In genomic region chr11:57426046-57426805, GRCm38 (mm10) we compare ENCODE assay signal across 8 mouse cellular contexts.
DNase-seq lines count a peak whose midpoint lies in the region; ATAC-seq and TF ChIP-seq lines count a peak whose summit lies in the region.

No protein-coding gene starts in this region.

- no peaks in the 10 kb centered on the region for H3K36me3 ChIP-seq in intestine, embryonic 14.5 days (ENCODE audit: control insufficient read depth, insufficient read depth, low read length)
- no peaks in the 10 kb centered on the region for H3K36me3 ChIP-seq in intestine, embryonic 15.5 days
- no peaks in the 10 kb centered on the region for H3K36me3 ChIP-seq in CH12.LX (replicated peaks in 1 of 2; ENCODE audit: control insufficient read depth in 1 of 2, insufficient read depth in 1 of 2, low read length in 1 of 2)
- H3K36me3 ChIP-seq in small intestine, adult 2 months (ENCODE audit: control insufficient read depth, insufficient read depth, low read length): no peaks in the 10 kb centered on the region

- H3K9me3 ChIP-seq in intestine, embryonic 14.5 days (ENCODE audit: control insufficient read depth, low read length): no peaks in the 10 kb centered on the region
- H3K9me3 ChIP-seq in intestine, embryonic 15.5 days: no peaks in the 10 kb centered on the region
- peaks cover 4% of the 10 kb centered on the region for H3K9me3 ChIP-seq in CH12.LX (replicated peaks; ENCODE audit: low read length)

- no peaks in the 10 kb centered on the region for H3K79me2 ChIP-seq in CH12.LX (replicated peaks; ENCODE audit: control insufficient read depth, extremely low read depth, insufficient read depth, poor library complexity, severe bottlenecking)

- peak; percentile 80 to 95 for TF ChIP-seq CTCF in CH12.LX (conservative IDR thresholded peaks at IDR 0.05 in 1 of 2, IDR thresholded peaks at IDR 0.05 in 1 of 2; ENCODE audit: low read depth in 2 of 2, low read length in 2 of 2)
- peak; percentile 58; the same call in 1 of the 2 replicates for TF ChIP-seq CTCF in small intestine, adult 2 months (IDR thresholded peaks at IDR 0.05; ENCODE audit: extremely low read depth, insufficient read length, insufficient replicate concordance, low read depth, low read length)

- 59% methylated on average over 12 of the region's 12 CpGs for WGBS in intestine, embryonic 14.5 days
- 53% methylated on average over 12 of the region's 12 CpGs for WGBS in intestine, embryonic 15.5 days
- 56% methylated on average over 12 of the region's 12 CpGs for WGBS in small intestine, adult 2 months

- dilution Hi-C loops in CH12.LX (cut with MboI; ENCODE audit: extremely low pct_ligation_motif_present, extremely low pct_unique_long_range_greater_than_20kb, low sequenced_read_pairs): no loop called here

- H3K4me3 ChIP-seq in intestine, embryonic 14.5 days (ENCODE audit: low read depth, low read length): no peak overlapping the region
- no peak overlapping the region for H3K4me3 ChIP-seq in intestine, embryonic 15.5 days (replicated peaks)
- H3K4me3 ChIP-seq in CH12.LX (replicated peaks in 1 of 3; ENCODE audit: low read depth in 2 of 3, low read length in 2 of 3, poor library complexity in 1 of 3): no peak overlapping the region
- H3K4me3 ChIP-seq in small intestine, adult 2 months (ENCODE audit: low read depth, low read length): no peak overlapping the region

- peak; percentile 61 for DNase-seq in intestine, embryonic 14.5 days (ENCODE audit: low spot score)
- DNase-seq in CH12.LX (ENCODE audit: extremely low read depth) (peak; percentile 56), ZHBTc4 (ENCODE audit: low read depth, low spot score) (peak; percentile 36)
- DNase-seq in kidney, postnatal 14 days: peak; percentile 52
- DNase-seq in frontal cortex, postnatal 25 days (ENCODE audit: low spot score in 2 of 2): no peak
- DNase-seq in right cerebral cortex, adult 2 months (ENCODE audit: low spot score in 2 of 2): no peak

- no peaks in the 10 kb centered on the region for H3K4me1 ChIP-seq in intestine, embryonic 14.5 days (replicated peaks; ENCODE audit: control insufficient read depth, insufficient read depth, low read length)
- H3K4me1 ChIP-seq in intestine, embryonic 15.5 days (replicated peaks): no peaks in the 10 kb centered on the region
- peaks cover 0 to 7% of the 10 kb centered on the region in 2 experiments; a peak in 2 of 4 replicates for H3K4me1 ChIP-seq in CH12.LX (ENCODE audit: control insufficient read depth in 1 of 2, insufficient read depth in 2 of 2)
- no peaks in the 10 kb centered on the region for H3K4me1 ChIP-seq in small intestine, adult 2 months (ENCODE audit: control insufficient read depth, insufficient read depth, insufficient read length, low read length)

- H3K4me2 ChIP-seq in intestine, embryonic 14.5 days (ENCODE audit: low read length): no peak overlapping the region
- H3K4me2 ChIP-seq in intestine, embryonic 15.5 days (replicated peaks): no peak overlapping the region
- H3K4me2 ChIP-seq in CH12.LX (ENCODE audit: insufficient read depth, low read depth, poor library complexity, severe bottlenecking): peak overlapping the region; percentile 92

- ATAC-seq in intestine, embryonic 14.5 days (replicated peaks; ENCODE audit: low FRiP score, low TSS enrichment, low read depth): no peak
- no peak for ATAC-seq in intestine, embryonic 15.5 days

- TF ChIP-seq POLR2A in CH12.LX (IDR thresholded peaks at IDR 0.05; ENCODE audit: low read depth, low read length): no peak
- TF ChIP-seq POLR2A in small intestine, adult 2 months (IDR thresholded peaks at IDR 0.05; ENCODE audit: low read depth, low read length): no peak

- in situ Hi-C loops in CH12.LX (cut with MboI; ENCODE audit: low pct_ligation_motif_present, low pct_unique_long_range_greater_than_20kb, low sequenced_read_pairs): no loop called here

- peak; percentile 40 for TF ChIP-seq RAD21 in CH12.LX (IDR thresholded peaks at IDR 0.05; ENCODE audit: low read depth, low read length)

- TF ChIP-seq EP300 in CH12.LX (IDR thresholded peaks at IDR 0.05; ENCODE audit: low read length): no peak

- no peak overlapping the region for H3K27ac ChIP-seq in intestine, embryonic 14.5 days (ENCODE audit: low read depth)
- no peak overlapping the region for H3K27ac ChIP-seq in intestine, embryonic 15.5 days
- H3K27ac ChIP-seq in CH12.LX (ENCODE audit: insufficient read depth, low read depth): no peak overlapping the region
- no peak overlapping the region for H3K27ac ChIP-seq in small intestine, adult 2 months (ENCODE audit: insufficient read depth, low read depth, low read length)

- H3K9ac ChIP-seq in intestine, embryonic 14.5 days (ENCODE audit: low read length): no peak overlapping the region
- H3K9ac ChIP-seq in intestine, embryonic 15.5 days: no peak overlapping the region
- H3K9ac ChIP-seq in CH12.LX (ENCODE audit: insufficient read depth, low read depth): no peak overlapping the region

- H3K27me3 ChIP-seq in intestine, embryonic 14.5 days (replicated peaks; ENCODE audit: control insufficient read depth, insufficient read depth, low read length): no peaks in the 10 kb centered on the region
- no peaks in the 10 kb centered on the region for H3K27me3 ChIP-seq in intestine, embryonic 15.5 days (replicated peaks)
- H3K27me3 ChIP-seq in CH12.LX (replicated peaks): peaks cover 59% of the 10 kb centered on the region
- H3K27me3 ChIP-seq in small intestine, adult 2 months (ENCODE audit: control insufficient read depth, insufficient read depth, low read length): no peaks in the 10 kb centered on the region

TF ChIP-seq in CH12.LX, 34 proteins besides CTCF, POLR2A, EP300 and RAD21:
- peak; percentile 38; the same call in 1 of the 2 replicates for TF ChIP-seq NRF1 (IDR thresholded peaks at IDR 0.05; ENCODE audit: low read depth, low read length)
- TF ChIP-seq SMC3 (IDR thresholded peaks at IDR 0.05; ENCODE audit: low read depth, low read length): peak; percentile 73
- peak; percentile 27; the same call in 1 of the 2 replicates for TF ChIP-seq TCF12 (IDR thresholded peaks at IDR 0.05; ENCODE audit: low read depth, low read length)
- 0 out of 2 replicates have a peak, but pooled peaks have one; percentile 16 for TF ChIP-seq HCFC1 (IDR thresholded peaks at IDR 0.05; ENCODE audit: low read depth, low read length)
- TF ChIP-seq ELF1 (IDR thresholded peaks at IDR 0.05; ENCODE audit: low read depth, low read length): peak; percentile 52; the same call in 1 of the 2 replicates
- TF ChIP-seq BHLHE40 (IDR thresholded peaks at IDR 0.05; ENCODE audit: low read depth, low read length): 0 out of 2 replicates have a peak, but pooled peaks have one; percentile 22
- TF ChIP-seq ZC3H11A (IDR thresholded peaks at IDR 0.05; ENCODE audit: low read depth, low read length): no peak
- 0 out of 2 replicates have a peak, but pooled peaks have one; percentile 22 for TF ChIP-seq NELFE (IDR thresholded peaks at IDR 0.05; ENCODE audit: low read depth, low read length)
- no peak for TF ChIP-seq CHD1 (IDR thresholded peaks at IDR 0.05; ENCODE audit: low read depth, low read length)
- TF ChIP-seq USF2 (conservative IDR thresholded peaks at IDR 0.05; ENCODE audit: low read depth, low read length): no peak
- no peak for TF ChIP-seq ZMIZ1 (IDR thresholded peaks at IDR 0.05; ENCODE audit: low read depth, low read length)

Comparison
In these comparisons a context has a peak if more than half of its experiments do, and no peak if none do; other contexts are left out.
1. DNase-seq: peak in intestine, embryonic 14.5 days (single experiment), CH12.LX (single experiment), ZHBTc4 (single experiment) and kidney, postnatal 14 days (single experiment); none in frontal cortex, postnatal 25 days (0 of 2) and right cerebral cortex, adult 2 months (0 of 2).